16 mouse cellular contexts compared by ENCODE assay signal in the genomic region with DNA sequence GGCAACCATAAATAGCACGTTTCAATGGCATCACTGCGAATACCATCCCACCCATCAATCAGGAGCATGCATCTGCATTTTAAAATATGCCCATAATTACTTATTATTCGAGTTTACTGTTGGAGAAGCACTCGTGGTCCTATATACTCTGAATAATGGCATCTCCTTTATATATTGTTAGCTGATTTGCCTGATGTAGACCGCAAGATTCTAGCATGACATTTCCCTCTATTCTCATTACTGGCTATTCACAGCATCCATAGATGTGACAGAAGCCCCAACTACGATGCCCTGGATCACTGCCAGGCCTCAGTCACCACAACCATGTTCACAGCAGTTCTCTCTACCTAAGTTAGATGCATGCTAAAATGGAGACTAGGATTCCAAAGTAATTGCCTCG.
"Had no signal": no experiment of that assay in that cellular context is flagged by ENCODE, and none has a peak within 500 bp of the region (broad histone marks: within the 10 kb centered on the region; RNA-seq: fewer than 3 reads in every experiment).

No protein-coding gene starts in this region.

- H3K9me3 ChIP-seq: limb, embryonic 10.5 days; liver, embryonic 15.5 days; midbrain, embryonic 10.5 days; neural tube, embryonic 15.5 days had no signal

- H3K9ac ChIP-seq: liver, embryonic 15.5 days; neural tube, embryonic 15.5 days had no signal

- H3K27ac ChIP-seq: kidney, postnatal 0 days; limb, embryonic 10.5 days; liver, embryonic 15.5 days; midbrain, embryonic 10.5 days; neural tube, embryonic 15.5 days had no signal

- ATAC-seq: lung, postnatal 0 days had no signal

- H3K36me3 ChIP-seq: limb, embryonic 10.5 days; liver, embryonic 15.5 days; midbrain, embryonic 10.5 days; neural tube, embryonic 15.5 days had no signal

- DNase-seq: kidney, adult 9 months; kidney, postnatal 36 days; lung, adult 2 months; lung, postnatal 36 days; right cerebral cortex, adult 18-20 months; spleen, adult 18-20 months; thymus, adult 18-20 months; thymus, postnatal 14 days had no signal

- H3K4me1 ChIP-seq: limb, embryonic 10.5 days; liver, embryonic 15.5 days; midbrain, embryonic 10.5 days; neural tube, embryonic 15.5 days had no signal

- H3K4me2 ChIP-seq: liver, embryonic 11.5 days; liver, embryonic 15.5 days; neural tube, embryonic 15.5 days had no signal

- H3K27me3 ChIP-seq: liver, embryonic 15.5 days; neural tube, embryonic 15.5 days had no signal

- H3K4me3 ChIP-seq: limb, embryonic 10.5 days; liver, embryonic 15.5 days; midbrain, embryonic 10.5 days; myocyte; neural tube, embryonic 15.5 days had no signal
